ENCODE assay signal across 10 mouse cellular contexts in the genomic region with DNA sequence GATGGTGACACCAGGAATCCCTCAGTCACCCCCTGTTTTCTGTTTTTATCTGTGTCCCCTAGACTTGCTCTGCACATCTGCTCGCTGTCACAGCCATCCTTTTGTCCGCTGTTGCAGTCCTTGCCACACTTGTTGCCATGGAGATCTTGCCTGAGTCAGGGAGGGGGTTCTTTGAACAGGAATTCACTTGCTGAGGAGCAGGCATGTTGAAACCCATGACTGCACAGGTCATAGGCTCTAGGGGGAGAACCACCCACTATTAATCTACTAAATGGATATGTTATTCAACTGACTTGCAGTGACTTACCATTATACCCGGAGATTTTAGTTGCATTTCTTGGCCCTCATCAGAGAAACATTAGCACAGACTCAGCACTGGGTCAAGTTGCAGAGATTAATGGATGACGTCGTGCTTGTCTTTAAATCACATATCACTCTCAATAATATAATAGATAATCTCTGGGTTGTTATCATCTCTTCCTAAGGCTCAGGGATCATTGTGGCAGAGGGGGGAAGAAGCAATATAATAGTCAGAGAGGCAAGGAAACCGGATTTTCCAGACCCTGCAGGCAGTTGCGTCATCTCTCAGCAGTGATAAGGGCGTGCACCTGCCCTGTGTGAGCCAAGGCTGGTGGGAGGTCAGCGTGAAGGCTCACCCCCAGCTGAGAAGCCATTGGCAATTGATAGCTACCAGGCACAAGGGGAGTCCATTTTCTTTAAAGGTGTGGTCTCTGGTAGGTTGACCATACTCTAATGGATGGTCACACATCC.
DNase-seq lines count a peak whose midpoint lies in the region; ATAC-seq and TF ChIP-seq lines count a peak whose summit lies in the region.
"Had no signal": no experiment of that assay in that cellular context is flagged by ENCODE, and none has a peak within 500 bp of the region (broad histone marks: within the 10 kb centered on the region; RNA-seq: fewer than 3 reads in every experiment).

No protein-coding gene starts in this region.

- H3K9me3 ChIP-seq in kidney, embryonic 15.5 days (replicated peaks), result no peaks in the 10 kb centered on the region
- no peaks in the 10 kb centered on the region for H3K9me3 ChIP-seq in hindbrain, embryonic 14.5 days (ENCODE audit: control insufficient read depth, low read length)
- H3K9me3 ChIP-seq in midbrain, embryonic 16.5 days (replicated peaks; ENCODE audit: control insufficient read depth, low read length, poor library complexity, severe bottlenecking), result no peaks in the 10 kb centered on the region
- no peaks in the 10 kb centered on the region for H3K9me3 ChIP-seq in liver, embryonic 12.5 days (replicated peaks)

- no peak overlapping the region for H3K27ac ChIP-seq in kidney, embryonic 15.5 days
- no peak overlapping the region for H3K27ac ChIP-seq in kidney, adult 2 months (ENCODE audit: insufficient read depth, low read depth, low read length)
- H3K27ac ChIP-seq in hindbrain, embryonic 14.5 days, result no peak overlapping the region; the same call in 1 of the 2 replicates
- H3K27ac ChIP-seq in midbrain, embryonic 16.5 days (ENCODE audit: low read length), result peak overlapping the region; percentile 25
- H3K27ac ChIP-seq in liver, embryonic 12.5 days, result no peak overlapping the region
- H3K27ac ChIP-seq: liver, embryonic 14.5 days had no signal

- no peak for TF ChIP-seq CTCF in kidney, adult 2 months (conservative IDR thresholded peaks at IDR 0.05; ENCODE audit: insufficient read depth, insufficient read length, low read depth, low read length)
- no peak for TF ChIP-seq CTCF in brain, embryonic 14.5 days (IDR thresholded peaks at IDR 0.05; ENCODE audit: borderline replicate concordance, extremely low read depth, insufficient read depth, insufficient read length)

- ATAC-seq in kidney, embryonic 15.5 days (replicated peaks; ENCODE audit: low FRiP score), result peak; percentile 67
- peak; percentile 65; the same call in 1 of the 2 replicates for ATAC-seq in hindbrain, embryonic 14.5 days (ENCODE audit: low FRiP score)
- ATAC-seq in midbrain, embryonic 16.5 days, result peak; percentile 82
- no peak for ATAC-seq in liver, embryonic 12.5 days

- no peak overlapping the region for H3K4me2 ChIP-seq in kidney, embryonic 15.5 days
- no peak overlapping the region for H3K4me2 ChIP-seq in hindbrain, embryonic 14.5 days (replicated peaks)
- H3K4me2 ChIP-seq in midbrain, embryonic 16.5 days (ENCODE audit: low read length), result no peak overlapping the region
- H3K4me2 ChIP-seq in liver, embryonic 12.5 days, result no peak overlapping the region

- no peak overlapping the region for H3K9ac ChIP-seq in kidney, embryonic 15.5 days
- H3K9ac ChIP-seq in hindbrain, embryonic 14.5 days, result no peak overlapping the region
- H3K9ac ChIP-seq in midbrain, embryonic 16.5 days (ENCODE audit: low read depth, low read length), result no peak overlapping the region
- no peak overlapping the region for H3K9ac ChIP-seq in liver, embryonic 12.5 days
- H3K9ac ChIP-seq: liver, embryonic 14.5 days had no signal

- no peak for DNase-seq in kidney, adult 2 months
- DNase-seq in brain, embryonic 14.5 days (ENCODE audit: low read depth), result peak; percentile 83
- peak; percentile 50 for DNase-seq in hindbrain, embryonic 14.5 days (ENCODE audit: low spot score)
- no peak for DNase-seq in spleen, postnatal 4 days (ENCODE audit: low spot score in 2 of 2)
- DNase-seq in cerebellum, adult 9-11 months, result no peak
- DNase-seq: heart, postnatal 10 days had no signal

- H3K27me3 ChIP-seq in kidney, embryonic 15.5 days, result no peaks in the 10 kb centered on the region
- H3K27me3 ChIP-seq in kidney, adult 2 months (replicated peaks; ENCODE audit: control insufficient read depth, insufficient read depth, low read length), result no peaks in the 10 kb centered on the region
- H3K27me3 ChIP-seq in hindbrain, embryonic 14.5 days (ENCODE audit: control insufficient read depth, insufficient read depth, low read length), result no peaks in the 10 kb centered on the region
- H3K27me3 ChIP-seq in midbrain, embryonic 16.5 days (ENCODE audit: control insufficient read depth, insufficient read depth, low read depth, low read length), result no peaks in the 10 kb centered on the region
- 0 out of 2 replicates have a peak, but pooled peaks cover 3% of the 10 kb centered on the region for H3K27me3 ChIP-seq in liver, embryonic 12.5 days (replicated peaks)

- H3K36me3 ChIP-seq in kidney, embryonic 15.5 days, result no peaks in the 10 kb centered on the region
- no peaks in the 10 kb centered on the region for H3K36me3 ChIP-seq in kidney, adult 2 months (ENCODE audit: control insufficient read depth, insufficient read depth, low read length)
- no peaks in the 10 kb centered on the region for H3K36me3 ChIP-seq in hindbrain, embryonic 14.5 days (replicated peaks; ENCODE audit: control insufficient read depth, insufficient read depth)
- H3K36me3 ChIP-seq in midbrain, embryonic 16.5 days (ENCODE audit: control insufficient read depth, insufficient read depth, low read length), result no peaks in the 10 kb centered on the region
- no peaks in the 10 kb centered on the region for H3K36me3 ChIP-seq in liver, embryonic 12.5 days

- TF ChIP-seq POLR2A in kidney, adult 2 months (IDR thresholded peaks at IDR 0.05; ENCODE audit: low read depth, low read length), result no peak
- no peak for TF ChIP-seq POLR2A in brain, embryonic 14.5 days (IDR thresholded peaks at IDR 0.05; ENCODE audit: borderline replicate concordance, extremely low read depth, insufficient read depth, insufficient read length, poor library complexity, severe bottlenecking)

- WGBS in kidney, embryonic 15.5 days, result 59% methylated on average over 9 of the region's 9 CpGs
- 73% methylated on average over 9 of the region's 9 CpGs for WGBS in kidney, adult 2 months
- 46% methylated on average over 9 of the region's 9 CpGs for WGBS in hindbrain, embryonic 14.5 days
- WGBS in midbrain, embryonic 16.5 days, result 41% methylated on average over 9 of the region's 9 CpGs
- 63% methylated on average over 9 of the region's 9 CpGs for WGBS in liver, embryonic 12.5 days (ENCODE audit: insufficient replicate concordance)

- H3K4me3 ChIP-seq in kidney, embryonic 15.5 days (replicated peaks), result no peak overlapping the region
- H3K4me3 ChIP-seq in kidney, adult 2 months (ENCODE audit: insufficient read depth, low read depth, low read length), result no peak overlapping the region
- H3K4me3 ChIP-seq in hindbrain, embryonic 14.5 days (replicated peaks; ENCODE audit: low read length), result no peak overlapping the region
- H3K4me3 ChIP-seq in midbrain, embryonic 16.5 days (ENCODE audit: low read depth, low read length), result no peak overlapping the region
- no peak overlapping the region for H3K4me3 ChIP-seq in liver, embryonic 12.5 days

- H3K4me1 ChIP-seq in kidney, embryonic 15.5 days, result peaks cover 26% of the 10 kb centered on the region
- no peaks in the 10 kb centered on the region for H3K4me1 ChIP-seq in kidney, adult 2 months (ENCODE audit: control insufficient read depth, insufficient read depth, low read length)
- H3K4me1 ChIP-seq in hindbrain, embryonic 14.5 days (replicated peaks; ENCODE audit: control insufficient read depth, insufficient read depth, low read length), result peaks cover 9% of the 10 kb centered on the region
- peaks cover 20% of the 10 kb centered on the region for H3K4me1 ChIP-seq in midbrain, embryonic 16.5 days (ENCODE audit: control insufficient read depth, insufficient read depth, low read length)
- peaks cover 15% of the 10 kb centered on the region for H3K4me1 ChIP-seq in liver, embryonic 12.5 days

Comparison
In these comparisons a context has a peak if more than half of its experiments do, and no peak if none do; other contexts are left out.
1. DNase-seq: peak in brain, embryonic 14.5 days (single experiment) and hindbrain, embryonic 14.5 days (single experiment); none in kidney, adult 2 months (single experiment), spleen, postnatal 4 days (0 of 2) and cerebellum, adult 9-11 months (single experiment).